Mouse (Mus musculus): ENCODE measurements around the gene Ranbp3. TPM values are rescaled to one million over a fixed set of nuclear protein-coding genes. Genes with fewer than 3 reads are reported as not detected.

The Ranbp3 gene
- polyA plus RNA-seq, 1 experiment, result 48.7 TPM

- TF ChIP-seq CTCF (conservative IDR thresholded peaks at IDR 0.05; ENCODE audit: insufficient read depth, insufficient read length, low read depth, low read length) (no peak), POLR2A (IDR thresholded peaks at IDR 0.05; ENCODE audit: low read depth, low read length) (no peak)
- H3K4me3 ChIP-seq (ENCODE audit: insufficient read depth, low read depth, low read length), result no peak overlapping the region
- WGBS, result 59% methylated on average over 4 of the region's 4 CpGs
- H3K4me1 ChIP-seq (ENCODE audit: control insufficient read depth, insufficient read depth, low read length), result peaks cover 7% of the 10 kb centered on the region; the same call in 1 of the 2 replicates
- no peak for DNase-seq
- H3K27me3 ChIP-seq (replicated peaks; ENCODE audit: control insufficient read depth, insufficient read depth, low read length), result no peaks in the 10 kb centered on the region
- no peak overlapping the region for H3K27ac ChIP-seq (ENCODE audit: insufficient read depth, low read depth, low read length)
- H3K36me3 ChIP-seq (ENCODE audit: control insufficient read depth, insufficient read depth, low read length), result no peaks in the 10 kb centered on the region
Measured at GRCm38 (mm10) chr17:56631807-56632206, 41.3 kb upstream of the Ranbp3 start.

DNA sequence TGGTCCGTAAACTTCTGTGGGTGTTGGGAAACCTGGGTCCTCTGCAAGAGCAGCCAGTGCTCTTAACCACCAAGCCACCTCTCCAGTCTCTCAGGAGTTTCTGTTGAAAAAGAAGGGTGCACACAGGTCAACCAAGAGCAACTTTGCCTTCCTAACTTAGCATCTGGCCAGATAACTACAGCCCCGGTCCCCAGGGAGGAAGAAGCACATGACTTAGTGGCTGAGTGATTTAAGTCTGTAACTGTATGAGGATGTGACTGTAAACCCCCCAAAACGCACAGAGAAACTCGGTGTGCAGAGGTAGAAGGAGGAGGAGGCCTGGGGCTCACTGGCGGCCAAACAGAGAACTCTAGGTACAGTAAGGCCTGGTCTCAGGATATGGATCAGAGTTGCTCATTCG lies 39.1 kb upstream of the Ranbp3 start:
- Histone ChIP-seq H3K4me1 (ENCODE audit: control insufficient read depth, insufficient read depth, low read length) (no peaks in the 10 kb centered on the region), H3K27me3 (replicated peaks; ENCODE audit: control insufficient read depth, insufficient read depth, low read length) (no peaks in the 10 kb centered on the region), H3K27ac (ENCODE audit: insufficient read depth, low read depth, low read length) (no peak overlapping the region), H3K4me3 (ENCODE audit: insufficient read depth, low read depth, low read length) (no peak overlapping the region), H3K36me3 (ENCODE audit: control insufficient read depth, insufficient read depth, low read length) (no peaks in the 10 kb centered on the region)
- no peak for DNase-seq
- TF ChIP-seq POLR2A (IDR thresholded peaks at IDR 0.05; ENCODE audit: low read depth, low read length), result no peak
- TF ChIP-seq CTCF (conservative IDR thresholded peaks at IDR 0.05; ENCODE audit: insufficient read depth, insufficient read length, low read depth, low read length), result no peak
- WGBS, result 81% methylated on average over 6 of the region's 6 CpGs

DNA sequence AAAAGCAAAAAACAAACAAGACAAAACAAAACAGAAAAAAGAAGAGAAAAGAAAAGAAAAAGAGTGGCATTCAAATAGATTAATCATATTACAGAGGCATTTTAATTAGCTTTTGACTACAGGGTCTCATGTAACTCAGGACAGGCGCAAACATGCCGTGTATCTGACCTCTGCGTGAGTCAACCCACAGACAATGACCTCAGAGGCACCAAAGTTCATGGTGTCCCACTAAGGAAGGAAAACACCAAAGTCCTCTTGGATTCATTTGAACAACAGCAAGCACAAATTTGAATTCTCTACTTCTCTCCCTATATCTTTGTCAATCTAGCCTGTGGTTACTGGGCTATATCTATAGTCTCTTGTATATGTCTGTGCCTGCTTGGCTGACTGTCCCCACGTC lies 29.9 kb upstream of the Ranbp3 start:
- no peaks in the 10 kb centered on the region for H3K27me3 ChIP-seq (replicated peaks; ENCODE audit: control insufficient read depth, insufficient read depth, low read length)
- 77% methylated on average over 4 of the region's 4 CpGs for WGBS
- no peak overlapping the region for H3K4me3 ChIP-seq (ENCODE audit: insufficient read depth, low read depth, low read length)
- DNase-seq, result no peak
- no peaks in the 10 kb centered on the region for H3K4me1 ChIP-seq (ENCODE audit: control insufficient read depth, insufficient read depth, low read length)
- no peaks in the 10 kb centered on the region for H3K36me3 ChIP-seq (ENCODE audit: control insufficient read depth, insufficient read depth, low read length)
- no peak overlapping the region for H3K27ac ChIP-seq (ENCODE audit: insufficient read depth, low read depth, low read length)
- TF ChIP-seq POLR2A (IDR thresholded peaks at IDR 0.05; ENCODE audit: low read depth, low read length) (no peak), CTCF (conservative IDR thresholded peaks at IDR 0.05; ENCODE audit: insufficient read depth, insufficient read length, low read depth, low read length) (no peak)

- TF ChIP-seq POLR2A (IDR thresholded peaks at IDR 0.05; ENCODE audit: low read depth, low read length) (no peak), CTCF (conservative IDR thresholded peaks at IDR 0.05; ENCODE audit: insufficient read depth, insufficient read length, low read depth, low read length) (no peak)
- Histone ChIP-seq H3K4me3 (ENCODE audit: insufficient read depth, low read depth, low read length) (no peak overlapping the region), H3K36me3 (ENCODE audit: control insufficient read depth, insufficient read depth, low read length) (no peaks in the 10 kb centered on the region), H3K27me3 (replicated peaks; ENCODE audit: control insufficient read depth, insufficient read depth, low read length) (no peaks in the 10 kb centered on the region), H3K27ac (ENCODE audit: insufficient read depth, low read depth, low read length) (no peak overlapping the region), H3K4me1 (ENCODE audit: control insufficient read depth, insufficient read depth, low read length) (no peaks in the 10 kb centered on the region)
- DNase-seq, result no peak
- 27% methylated on average over 12 of the region's 13 CpGs for WGBS
Measured at GRCm38 (mm10) chr17:56647546-56647945, 25.5 kb upstream of the Ranbp3 start.

GRCm38 (mm10) chr17:56651801-56652200 lies 21.3 kb upstream of the Ranbp3 start:
- TF ChIP-seq CTCF (conservative IDR thresholded peaks at IDR 0.05; ENCODE audit: insufficient read depth, insufficient read length, low read depth, low read length), result no peak
- DNase-seq, result peak; percentile 41

DNA sequence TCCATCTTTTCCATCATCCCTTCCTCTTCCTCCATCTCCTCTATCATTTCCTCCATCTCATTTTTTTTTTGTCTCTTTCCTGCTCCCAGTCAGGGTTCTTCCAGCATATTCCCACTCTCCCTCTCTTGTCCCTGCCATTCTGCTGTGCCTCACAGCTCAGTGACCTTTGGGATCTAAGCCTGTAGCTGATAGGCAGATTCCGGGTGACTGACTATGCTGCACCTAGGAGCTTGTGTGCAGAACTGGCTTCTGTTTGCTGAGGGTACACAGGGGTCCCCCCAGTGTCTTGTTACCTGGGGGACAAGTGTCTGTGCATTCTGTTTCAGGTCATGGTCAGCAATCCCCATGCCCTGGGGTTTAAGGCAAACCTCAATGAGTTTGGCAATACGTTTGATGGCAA lies 18.3 kb upstream of the Ranbp3 start:
- Histone ChIP-seq H3K4me1 (ENCODE audit: control insufficient read depth, insufficient read depth, low read length) (no peaks in the 10 kb centered on the region), H3K27me3 (replicated peaks; ENCODE audit: control insufficient read depth, insufficient read depth, low read length) (no peaks in the 10 kb centered on the region), H3K4me3 (ENCODE audit: insufficient read depth, low read depth, low read length) (no peak overlapping the region), H3K36me3 (ENCODE audit: control insufficient read depth, insufficient read depth, low read length) (no peaks in the 10 kb centered on the region), H3K27ac (ENCODE audit: insufficient read depth, low read depth, low read length) (no peak overlapping the region)
- 65% methylated on average over 2 of the region's 2 CpGs for WGBS
- TF ChIP-seq CTCF (conservative IDR thresholded peaks at IDR 0.05; ENCODE audit: insufficient read depth, insufficient read length, low read depth, low read length), result no peak
- TF ChIP-seq POLR2A (IDR thresholded peaks at IDR 0.05; ENCODE audit: low read depth, low read length), result no peak
- no peak for DNase-seq

More at GRCm38 (mm10) chr17:56651801-56652200, 21.3 kb upstream of the Ranbp3 start:
- Histone ChIP-seq H3K36me3 (ENCODE audit: control insufficient read depth, insufficient read depth, low read length) (no peaks in the 10 kb centered on the region), H3K27ac (ENCODE audit: insufficient read depth, low read depth, low read length) (no peak overlapping the region), H3K27me3 (replicated peaks; ENCODE audit: control insufficient read depth, insufficient read depth, low read length) (no peaks in the 10 kb centered on the region), H3K4me1 (ENCODE audit: control insufficient read depth, insufficient read depth, low read length) (no peaks in the 10 kb centered on the region), H3K4me3 (ENCODE audit: insufficient read depth, low read depth, low read length) (no peak overlapping the region)
- 16% methylated on average over 10 of the region's 10 CpGs for WGBS

GRCm38 (mm10) chr17:56655311-56655710 lies 17.8 kb upstream of the Ranbp3 start:
- Histone ChIP-seq H3K36me3 (ENCODE audit: control insufficient read depth, insufficient read depth, low read length) (no peaks in the 10 kb centered on the region), H3K4me3 (ENCODE audit: insufficient read depth, low read depth, low read length) (no peak overlapping the region), H3K4me1 (ENCODE audit: control insufficient read depth, insufficient read depth, low read length) (no peaks in the 10 kb centered on the region), H3K27me3 (replicated peaks; ENCODE audit: control insufficient read depth, insufficient read depth, low read length) (no peaks in the 10 kb centered on the region), H3K27ac (ENCODE audit: insufficient read depth, low read depth, low read length) (no peak overlapping the region)
- DNase-seq, result no peak
- TF ChIP-seq POLR2A (IDR thresholded peaks at IDR 0.05; ENCODE audit: low read depth, low read length) (no peak), CTCF (conservative IDR thresholded peaks at IDR 0.05; ENCODE audit: insufficient read depth, insufficient read length, low read depth, low read length) (no peak)
- 72% methylated on average over 3 of the region's 3 CpGs for WGBS

- H3K4me3 ChIP-seq (ENCODE audit: insufficient read depth, low read depth, low read length), result no peak overlapping the region
- TF ChIP-seq POLR2A (IDR thresholded peaks at IDR 0.05; ENCODE audit: low read depth, low read length) (no peak), CTCF (conservative IDR thresholded peaks at IDR 0.05; ENCODE audit: insufficient read depth, insufficient read length, low read depth, low read length) (no peak)
- 86% methylated on average over 6 of the region's 6 CpGs for WGBS
Measured at GRCm38 (mm10) chr17:56656171-56656570, 16.9 kb upstream of the Ranbp3 start.

More at GRCm38 (mm10) chr17:56656171-56656570, 16.9 kb upstream of the Ranbp3 start:
- no peak for DNase-seq
- no peaks in the 10 kb centered on the region for H3K27me3 ChIP-seq (replicated peaks; ENCODE audit: control insufficient read depth, insufficient read depth, low read length)
- H3K36me3 ChIP-seq (ENCODE audit: control insufficient read depth, insufficient read depth, low read length), result no peaks in the 10 kb centered on the region
- H3K4me1 ChIP-seq (ENCODE audit: control insufficient read depth, insufficient read depth, low read length), result no peaks in the 10 kb centered on the region
- H3K27ac ChIP-seq (ENCODE audit: insufficient read depth, low read depth, low read length), result no peak overlapping the region

All from kidney, adult 2 months (tissue).